Mouse (Mus musculus) layer of hippocampus, postnatal 25 days (tissue): ENCODE data around the gene Jak3. TPM values are rescaled to one million over a fixed set of nuclear protein-coding genes. Genes with fewer than 3 reads are reported as not detected.
"Not testable (repeated sequence)": the region's sequence is repeated elsewhere in the genome, so short reads cannot be mapped to it uniquely, and the experiment has no call there.

Experiments used
- DNase-seq, 2 experiments: peaks; one replicate each; pipeline ENCODE4 v3.0.0; 2022; ENCODE audit warnings: mixed read lengths in 2 of 2, low spot score in 1 of 2; ENCODE audit errors: extremely low spot score in 1 of 2
- total RNA-seq, 2 experiments: library from RNA; stranded (reverse); gene quantifications; 2 replicates each; pipeline ENCODE4 v1.2.3; 2021

Jak3 gene
- total RNA-seq, 2 experiments from 2014 or later, result 4.9 to 5.6 TPM

- DNase-seq, result no peak
These were observed 6.7 kb downstream of the Jak3 start for GRCm38 (mm10) chr8:71682832-71683231.

- no peak for DNase-seq
These were observed 8.6 kb downstream of the Jak3 start for GRCm38 (mm10) chr8:71684701-71685100.

- no peak for DNase-seq
These were observed 9.5 kb downstream of the Jak3 start for GRCm38 (mm10) chr8:71685573-71685972.

GRCm38 (mm10) chr8:71686143-71686734, 10.1 kb downstream of the Jak3 start:
- no peak for DNase-seq

- no peak for DNase-seq
These were observed 11.5 kb downstream of the Jak3 start for GRCm38 (mm10) chr8:71687616-71688015.

- DNase-seq, result no peak
These were observed 12.9 kb downstream of the Jak3 start, which contains the start of gene Insl3 for GRCm38 (mm10) chr8:71689028-71689427. Gene Insl3 (plus strand): TSS chr8:71689214.

GRCm38 (mm10) chr8:71692509-71692908, 16.4 kb downstream of the Jak3 start:
- no peak for DNase-seq

- DNase-seq, result no peak
These were observed 17.3 kb downstream of the Jak3 start for GRCm38 (mm10) chr8:71693166-71694041.

- DNase-seq, result not testable (repeated sequence)
These were observed 19.4 kb downstream of the Jak3 start for GRCm38 (mm10) chr8:71695456-71695855.

GRCm38 (mm10) chr8:71700493-71701269, 24.6 kb downstream of the Jak3 start:
- no peak for DNase-seq

- DNase-seq, result no peak
These were observed 25.5 kb downstream of the Jak3 start, which contains the start of gene B3gnt3 for GRCm38 (mm10) chr8:71701414-71702086. Gene B3gnt3 (minus strand): TSS chr8:71701789.

- DNase-seq, result no peak
These were observed 26.0 kb downstream of the Jak3 start for GRCm38 (mm10) chr8:71702087-71702432.

- no peak for DNase-seq
These were observed 26.8 kb downstream of the Jak3 start for GRCm38 (mm10) chr8:71702923-71703322.

GRCm38 (mm10) chr8:71703400-71703799, 27.3 kb downstream of the Jak3 start:
- DNase-seq, result not testable (repeated sequence)

GRCm38 (mm10) chr8:71707874-71708273, 31.8 kb downstream of the Jak3 start:
- peak in 1 of 2 experiments; percentile 63 for DNase-seq

GRCm38 (mm10) chr8:71709134-71709799, 33.2 kb downstream of the Jak3 start:
- DNase-seq, result no peak

- DNase-seq, result peak; percentile 91 to 98
These were observed 33.8 kb downstream of the Jak3 start for GRCm38 (mm10) chr8:71709800-71710446.

- no peak for DNase-seq
These were observed 35.5 kb downstream of the Jak3 start for GRCm38 (mm10) chr8:71711574-71711973.

- DNase-seq, result no peak
These were observed 39.4 kb downstream of the Jak3 start for GRCm38 (mm10) chr8:71715531-71715930.
